Mouse (Mus musculus) lung, postnatal 25 days (tissue): Measurements from ENCODE around the gene Gm3435.
"Not testable (repeated sequence)": the region's sequence is repeated elsewhere in the genome, so short reads cannot be mapped to it uniquely, and the experiment has no call there.

Experiments
- DNase-seq: peaks from one replicate; pipeline ENCODE4 v3.0.0; 2022; ENCODE audit warnings: low spot score

Gm3435 gene

GRCm38 (mm10) chr17:15040455-15040854 lies 30.5 kb downstream of the Gm3435 start:
- DNase-seq: not testable (repeated sequence)

- not testable (repeated sequence) for DNase-seq
Observed at GRCm38 (mm10) chr17:15041175-15041729, 31.3 kb downstream of the Gm3435 start, which contains the start of the genes Ermard, Tcte3 and Gm3448. Gene Ermard (plus strand): TSS chr17:15041208. Gene Tcte3 (minus strand): TSS chr17:15041488. Gene Gm3448 (minus strand): TSS chr17:15041537.

- not testable (repeated sequence) for DNase-seq
Observed at GRCm38 (mm10) chr17:15050338-15050737, 40.4 kb downstream of the Gm3435 start.

GRCm38 (mm10) chr17:15052766-15053165 lies 42.8 kb downstream of the Gm3435 start:
- DNase-seq: not testable (repeated sequence)

- not testable (repeated sequence) for DNase-seq
Observed at GRCm38 (mm10) chr17:15053183-15053828, 43.3 kb downstream of the Gm3435 start.

GRCm38 (mm10) chr17:15053829-15054200 lies 43.8 kb downstream of the Gm3435 start:
- DNase-seq: not testable (repeated sequence)

GRCm38 (mm10) chr17:15055925-15056324 lies 45.9 kb downstream of the Gm3435 start:
- no peak for DNase-seq

- peak; percentile 10 for DNase-seq
Observed at GRCm38 (mm10) chr17:15058161-15058591, 48.2 kb downstream of the Gm3435 start.

GRCm38 (mm10) chr17:15059646-15060045 lies 49.7 kb downstream of the Gm3435 start:
- no peak for DNase-seq

GRCm38 (mm10) chr17:15060356-15060755 lies 50.4 kb downstream of the Gm3435 start:
- no peak for DNase-seq

- DNase-seq: peak; percentile 66
Observed at GRCm38 (mm10) chr17:15065391-15066024, 55.5 kb downstream of the Gm3435 start.

- DNase-seq: no peak
Observed at GRCm38 (mm10) chr17:15066066-15066465, 56.1 kb downstream of the Gm3435 start.

GRCm38 (mm10) chr17:15066911-15067310 lies 56.9 kb downstream of the Gm3435 start:
- no peak for DNase-seq

- no peak for DNase-seq
Observed at GRCm38 (mm10) chr17:15068040-15068792, 58.2 kb downstream of the Gm3435 start.

GRCm38 (mm10) chr17:15069124-15069523 lies 59.1 kb downstream of the Gm3435 start:
- DNase-seq: peak; percentile 40
